23 mouse cellular contexts compared by ENCODE assay signal in genomic region chr6:50318150-50318549, GRCm38 (mm10). TPM values are rescaled to one million over a fixed set of nuclear protein-coding genes. Genes with fewer than 3 reads are reported as not detected.
DNase-seq lines count a peak whose midpoint lies in the region; ATAC-seq and TF ChIP-seq lines count a peak whose summit lies in the region.
"Had no signal": no experiment of that assay in that cellular context is flagged by ENCODE, and none has a peak within 500 bp of the region (broad histone marks: within the 10 kb centered on the region; RNA-seq: fewer than 3 reads in every experiment).

No protein-coding gene starts in this region.

- 43% methylated on average over 2 of the region's 2 CpGs for WGBS in forebrain, postnatal 0 days
- WGBS in forebrain, embryonic 16.5 days: 66% methylated on average over 2 of the region's 2 CpGs
- WGBS in hindbrain, embryonic 10.5 days: 82% methylated on average over 2 of the region's 2 CpGs
- 67% methylated on average over 2 of the region's 2 CpGs for WGBS in hindbrain, postnatal 0 days

- peak; percentile 40 for DNase-seq in forebrain, postnatal 0 days
- DNase-seq in hindbrain, embryonic 10.5 days (ENCODE audit: low spot score): no peak
- no peak for DNase-seq in hindbrain, postnatal 0 days (ENCODE audit: low spot score)
- DNase-seq in right cerebral cortex, postnatal 10 days (ENCODE audit: low spot score in 2 of 2): peak; percentile 31 to 51
- DNase-seq in right cerebral cortex, postnatal 36 days (ENCODE audit: low spot score in 2 of 2): no peak
- DNase-seq in telencephalon, adult 2 months (ENCODE audit: low read depth, low spot score): peak; percentile 62
- DNase-seq in spleen, adult 12 weeks (ENCODE audit: low spot score): no peak
- DNase-seq: adrenal gland, postnatal 25 days; cerebellum, adult 9-10 months; heart, postnatal 4 days; kidney, adult 8-10 months; kidney, postnatal 10 days; lung, adult 18-20 months; lung, postnatal 10 days; retina, postnatal 1 day; thymus, adult 2 months had no signal

- no peak overlapping the region for H3K9ac ChIP-seq in forebrain, postnatal 0 days
- no peak overlapping the region for H3K9ac ChIP-seq in forebrain, embryonic 16.5 days (replicated peaks; ENCODE audit: low read depth, low read length)
- no peak overlapping the region for H3K9ac ChIP-seq in hindbrain, postnatal 0 days (replicated peaks; ENCODE audit: low read length)
- H3K9ac ChIP-seq: hindbrain, embryonic 15.5 days; intestine, embryonic 15.5 days; limb, embryonic 12.5 days had no signal

- H3K4me1 ChIP-seq in forebrain, postnatal 0 days (ENCODE audit: insufficient read depth): peaks cover 15% of the 10 kb centered on the region
- peaks cover 7% of the 10 kb centered on the region for H3K4me1 ChIP-seq in forebrain, embryonic 16.5 days (replicated peaks; ENCODE audit: control insufficient read depth, insufficient read depth, low read length)
- peaks cover 20% of the 10 kb centered on the region for H3K4me1 ChIP-seq in hindbrain, embryonic 10.5 days (replicated peaks)
- no peaks in the 10 kb centered on the region for H3K4me1 ChIP-seq in hindbrain, postnatal 0 days (ENCODE audit: insufficient read depth, low read length)
- H3K4me1 ChIP-seq: hindbrain, embryonic 15.5 days; intestine, embryonic 15.5 days; limb, embryonic 12.5 days had no signal

- TF ChIP-seq CTCF in forebrain, postnatal 0 days (IDR thresholded peaks at IDR 0.05; ENCODE audit: low read depth): no peak
- no peak for TF ChIP-seq CTCF in hindbrain, postnatal 0 days (IDR thresholded peaks at IDR 0.05; ENCODE audit: low read depth)

- H3K4me2 ChIP-seq in forebrain, postnatal 0 days (ENCODE audit: low read depth): no peak overlapping the region
- H3K4me2 ChIP-seq in forebrain, embryonic 16.5 days (ENCODE audit: low read length): no peak overlapping the region
- no peak overlapping the region for H3K4me2 ChIP-seq in hindbrain, postnatal 0 days (ENCODE audit: low read depth, low read length)
- H3K4me2 ChIP-seq: heart, embryonic 11.5 days; hindbrain, embryonic 15.5 days; intestine, embryonic 15.5 days; limb, embryonic 12.5 days; liver, embryonic 11.5 days had no signal

- H3K27ac ChIP-seq in forebrain, postnatal 0 days (ENCODE audit: low read depth, low read length): peak overlapping the region; percentile 76
- no peak overlapping the region for H3K27ac ChIP-seq in forebrain, embryonic 16.5 days (ENCODE audit: low read length)
- 0 out of 2 replicates have a peak overlapping the region, but pooled peaks have one; percentile 66 for H3K27ac ChIP-seq in hindbrain, embryonic 10.5 days
- no peak overlapping the region for H3K27ac ChIP-seq in hindbrain, postnatal 0 days
- H3K27ac ChIP-seq: hindbrain, embryonic 15.5 days; intestine, embryonic 15.5 days; limb, embryonic 12.5 days had no signal

- no peaks in the 10 kb centered on the region for H3K27me3 ChIP-seq in forebrain, postnatal 0 days (ENCODE audit: insufficient read depth, low read length)
- H3K27me3 ChIP-seq in forebrain, embryonic 16.5 days (replicated peaks; ENCODE audit: control insufficient read depth, insufficient read depth, low read length): no peaks in the 10 kb centered on the region
- H3K27me3 ChIP-seq in hindbrain, embryonic 10.5 days (ENCODE audit: insufficient read depth, poor library complexity, severe bottlenecking): no peaks in the 10 kb centered on the region
- no peaks in the 10 kb centered on the region for H3K27me3 ChIP-seq in hindbrain, postnatal 0 days (ENCODE audit: insufficient read depth, low read length)
- H3K27me3 ChIP-seq: hindbrain, embryonic 15.5 days; intestine, embryonic 15.5 days; limb, embryonic 12.5 days had no signal

- peak; percentile 58 for ATAC-seq in forebrain, postnatal 0 days
- ATAC-seq in forebrain, embryonic 16.5 days: no peak
- no peak for ATAC-seq in hindbrain, postnatal 0 days
- ATAC-seq: CD4-positive, CD25-positive, alpha-beta regulatory T cell, adult 4 months; intestine, embryonic 15.5 days had no signal

- no peaks in the 10 kb centered on the region for H3K9me3 ChIP-seq in forebrain, postnatal 0 days (ENCODE audit: low read length)
- no peaks in the 10 kb centered on the region for H3K9me3 ChIP-seq in forebrain, embryonic 16.5 days (ENCODE audit: control insufficient read depth, low read length)
- no peaks in the 10 kb centered on the region for H3K9me3 ChIP-seq in hindbrain, embryonic 10.5 days
- H3K9me3 ChIP-seq in hindbrain, postnatal 0 days (ENCODE audit: low read length): no peaks in the 10 kb centered on the region
- H3K9me3 ChIP-seq: hindbrain, embryonic 15.5 days; intestine, embryonic 15.5 days; limb, embryonic 12.5 days had no signal

- H3K36me3 ChIP-seq in forebrain, postnatal 0 days (ENCODE audit: insufficient read depth): no peaks in the 10 kb centered on the region
- H3K36me3 ChIP-seq in forebrain, embryonic 16.5 days (ENCODE audit: control insufficient read depth, insufficient read depth): no peaks in the 10 kb centered on the region
- H3K36me3 ChIP-seq in hindbrain, embryonic 10.5 days: 0 out of 2 replicates have a peak, but pooled peaks cover 4% of the 10 kb centered on the region
- no peaks in the 10 kb centered on the region for H3K36me3 ChIP-seq in hindbrain, postnatal 0 days (ENCODE audit: insufficient read depth, low read length)
- H3K36me3 ChIP-seq: hindbrain, embryonic 15.5 days; intestine, embryonic 15.5 days had no signal

- no peak overlapping the region for H3K4me3 ChIP-seq in forebrain, postnatal 0 days (ENCODE audit: low read depth, low read length)
- no peak overlapping the region for H3K4me3 ChIP-seq in forebrain, embryonic 16.5 days (replicated peaks; ENCODE audit: low read length)
- no peak overlapping the region for H3K4me3 ChIP-seq in hindbrain, embryonic 10.5 days
- no peak overlapping the region for H3K4me3 ChIP-seq in hindbrain, postnatal 0 days (ENCODE audit: low read length)
- H3K4me3 ChIP-seq: hindbrain, embryonic 15.5 days; intestine, embryonic 15.5 days; limb, embryonic 12.5 days had no signal

RNA-seq across cellular contexts. Expression of gene Gsdme, which starts 54.5 kb away (rescaled TPM):
- total RNA-seq in forebrain, postnatal 0 days (2014; rRNA removed): 21.0 and 23.1 TPM in 2 replicates
- 69.4 and 89.9 TPM in 2 replicates for polyA plus RNA-seq in forebrain, postnatal 0 days (2015; fragmentation: Nextera tagmentation; extraction: Ambion mirVana)
- 96.1 and 102 TPM in 2 replicates for polyA plus RNA-seq in forebrain, embryonic 16.5 days (2015; fragmentation: Nextera tagmentation; extraction: Ambion mirVana)
- polyA plus RNA-seq in hindbrain, embryonic 10.5 days (2016; fragmentation: Nextera tagmentation; extraction: Ambion mirVana): 41.7 and 47.0 TPM in 2 replicates
- 15.4 and 16.9 TPM in 2 replicates for total RNA-seq in hindbrain, postnatal 0 days (2014; rRNA removed)
- 82.0 and 85.9 TPM in 2 replicates for polyA plus RNA-seq in hindbrain, postnatal 0 days (2015; fragmentation: Nextera tagmentation; extraction: Ambion mirVana)

Comparison
In these comparisons a context has a peak if more than half of its experiments do, and no peak if none do; other contexts are left out.
1. DNase-seq: peak in forebrain, postnatal 0 days (single experiment), right cerebral cortex, postnatal 10 days (2 of 2) and telencephalon, adult 2 months (single experiment); none in hindbrain, embryonic 10.5 days (single experiment), hindbrain, postnatal 0 days (single experiment), right cerebral cortex, postnatal 36 days (0 of 2) and spleen, adult 12 weeks (single experiment).
2. H3K27ac ChIP-seq: peak in forebrain, postnatal 0 days (single experiment) and hindbrain, embryonic 10.5 days (single experiment); none in forebrain, embryonic 16.5 days (single experiment) and hindbrain, postnatal 0 days (single experiment).